Mouse (Mus musculus) thymus, adult 2 months (tissue): ENCODE measurements around the gene Slc31a1. TPM values are rescaled to one million over a fixed set of nuclear protein-coding genes. Genes with fewer than 3 reads are reported as not detected.

ENCODE experiments used
- DNase-seq: peaks from one replicate; pipeline ENCODE4 v3.0.0; 2021
- H3K27ac ChIP-seq: fragments of 200-500 bp; 2 replicates; pipeline ENCODE4 v1.5.1; 2012; ENCODE audit warnings: low read length, control low read depth; ENCODE audit not compliant: control insufficient read depth, insufficient read depth
- H3K27me3 ChIP-seq: fragments of 200-500 bp; 2 replicates; pipeline ENCODE4 v1.6.1; 2012; ENCODE audit warnings: mild to moderate bottlenecking, low read length, moderate library complexity, mixed read lengths; ENCODE audit not compliant: control insufficient read depth, insufficient read depth
- H3K36me3 ChIP-seq: fragments of 200-500 bp; 2 replicates; pipeline ENCODE4 v1.6.1; 2012; ENCODE audit warnings: mild to moderate bottlenecking, low read length, moderate library complexity; ENCODE audit not compliant: control insufficient read depth, insufficient read depth
- H3K4me1 ChIP-seq: fragments of 200-500 bp; replicated peaks from 2 replicates; pipeline ENCODE4 v1.6.1; 2012; ENCODE audit warnings: low read length; ENCODE audit not compliant: control insufficient read depth, insufficient read depth
- H3K4me3 ChIP-seq: fragments of 200-500 bp; 2 replicates; pipeline ENCODE4 v1.5.1; 2012; ENCODE audit warnings: mild to moderate bottlenecking, low read length, control low read depth, moderate library complexity; ENCODE audit not compliant: control insufficient read depth, insufficient read depth
- CTCF ChIP-seq: fragments of 200-500 bp; IDR thresholded peaks from 2 replicates; pipeline ENCODE4 v1.5.1; 2012; ENCODE audit warnings: mild to moderate bottlenecking, control low read depth, low read length, moderate library complexity, borderline replicate concordance; ENCODE audit not compliant: control insufficient read depth, poor library complexity, insufficient read depth; ENCODE audit errors: extremely low read depth
- POLR2A ChIP-seq: fragments of 200-500 bp; IDR thresholded peaks from 2 replicates; pipeline ENCODE4 v1.6.1; 2012; ENCODE audit warnings: mild to moderate bottlenecking, low read length, control low read depth, moderate library complexity; ENCODE audit not compliant: control insufficient read depth, poor library complexity, insufficient read depth; ENCODE audit errors: extremely low read depth
- whole genome bisulfite sequencing: fragments of 180-500 bp; shearing (Covaris S2); methylation state at CpG from one replicate; pipeline ENCODE4 v1.1.7; 2018; 5-methylcytosine and 5-hydroxymethylcytosine counted together
- polyA plus RNA-seq: library from polyadenylated mRNA; depleted of rRNA; stranded (reverse); fragments of >200 nt; gene quantifications from 2 replicates; pipeline ENCODE4 v1.2.3, GENCODE M21; 2012

The Slc31a1 gene
- polyA plus RNA-seq, 1 experiment, result 10.5 TPM

GRCm38 (mm10) chr4:62361571-62361970 is 1.0 kb downstream of the Slc31a1 start:
- no peak for DNase-seq
- Histone ChIP-seq H3K36me3 (no peaks in the 10 kb centered on the region), H3K4me3 (no peak overlapping the region), H3K4me1 (peaks cover 3% of the 10 kb centered on the region; the same call in 1 of the 2 replicates), H3K27ac (no peak overlapping the region), H3K27me3 (no peaks in the 10 kb centered on the region)
- TF ChIP-seq CTCF (no peak), POLR2A (no peak)
- 41% methylated on average over 6 of the region's 6 CpGs for WGBS

GRCm38 (mm10) chr4:62361997-62362396 is 1.5 kb downstream of the Slc31a1 start:
- TF ChIP-seq CTCF, result no peak
- no peak for TF ChIP-seq POLR2A
- DNase-seq, result no peak
- Histone ChIP-seq H3K36me3 (no peaks in the 10 kb centered on the region), H3K4me1 (peaks cover 3% of the 10 kb centered on the region; the same call in 1 of the 2 replicates), H3K27ac (no peak overlapping the region), H3K27me3 (no peaks in the 10 kb centered on the region), H3K4me3 (no peak overlapping the region)
- WGBS, result 93% methylated on average over 1 of the region's 1 CpGs

GRCm38 (mm10) chr4:62362437-62362836 is 1.9 kb downstream of the Slc31a1 start:
- no peak for TF ChIP-seq POLR2A
- no peak for TF ChIP-seq CTCF
- Histone ChIP-seq H3K27me3 (no peaks in the 10 kb centered on the region), H3K4me3 (no peak overlapping the region), H3K4me1 (peaks cover 3% of the 10 kb centered on the region; the same call in 1 of the 2 replicates), H3K27ac (no peak overlapping the region), H3K36me3 (no peaks in the 10 kb centered on the region)
- 32% methylated on average over 2 of the region's 2 CpGs for WGBS
- no peak for DNase-seq

GRCm38 (mm10) chr4:62364299-62364698 is 3.8 kb downstream of the Slc31a1 start:
- no peak overlapping the region for H3K27ac ChIP-seq
- H3K36me3 ChIP-seq, result no peaks in the 10 kb centered on the region
- H3K27me3 ChIP-seq, result no peaks in the 10 kb centered on the region
- WGBS, result 95% methylated on average over 8 of the region's 8 CpGs
- no peak overlapping the region for H3K4me3 ChIP-seq
- H3K4me1 ChIP-seq, result peaks cover 7% of the 10 kb centered on the region; the same call in 1 of the 2 replicates
- no peak for DNase-seq
- TF ChIP-seq POLR2A (no peak), CTCF (no peak)

GRCm38 (mm10) chr4:62366291-62366690 is 5.8 kb downstream of the Slc31a1 start:
- 91% methylated on average over 4 of the region's 4 CpGs for WGBS
- Histone ChIP-seq H3K27me3 (no peaks in the 10 kb centered on the region), H3K27ac (no peak overlapping the region), H3K4me1 (peaks cover 4% of the 10 kb centered on the region; the same call in 1 of the 2 replicates), H3K4me3 (no peak overlapping the region), H3K36me3 (no peaks in the 10 kb centered on the region)
- DNase-seq, result no peak
- TF ChIP-seq CTCF (no peak), POLR2A (no peak)

DNA sequence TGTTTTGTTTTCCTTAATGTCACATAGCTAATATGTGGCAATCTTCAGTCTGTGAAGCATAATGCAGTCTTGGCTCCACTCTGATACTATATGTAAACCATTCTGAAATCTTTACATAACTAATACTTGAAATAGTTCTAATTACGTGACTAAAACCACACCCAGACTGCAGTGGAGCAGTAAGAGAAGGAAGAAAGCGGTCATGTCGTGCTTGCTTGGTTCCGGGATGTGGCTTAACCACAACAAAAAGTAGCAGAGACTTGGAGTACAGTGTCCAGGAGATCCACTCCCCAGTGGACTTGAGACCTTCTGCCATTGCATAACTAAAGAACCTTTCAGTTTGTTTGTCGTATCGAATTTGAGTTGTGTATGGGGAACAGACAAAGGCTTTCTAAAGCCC is 7.1 kb downstream of the Slc31a1 start:
- no peak overlapping the region for H3K4me3 ChIP-seq
- no peak overlapping the region for H3K27ac ChIP-seq
- DNase-seq, result no peak
- no peaks in the 10 kb centered on the region for H3K27me3 ChIP-seq
- 0 out of 2 replicates have a peak, but pooled peaks cover 4% of the 10 kb centered on the region for H3K4me1 ChIP-seq
- 48% methylated on average over 6 of the region's 6 CpGs for WGBS
- H3K36me3 ChIP-seq, result no peaks in the 10 kb centered on the region
- TF ChIP-seq CTCF, result no peak
- TF ChIP-seq POLR2A, result no peak

DNA sequence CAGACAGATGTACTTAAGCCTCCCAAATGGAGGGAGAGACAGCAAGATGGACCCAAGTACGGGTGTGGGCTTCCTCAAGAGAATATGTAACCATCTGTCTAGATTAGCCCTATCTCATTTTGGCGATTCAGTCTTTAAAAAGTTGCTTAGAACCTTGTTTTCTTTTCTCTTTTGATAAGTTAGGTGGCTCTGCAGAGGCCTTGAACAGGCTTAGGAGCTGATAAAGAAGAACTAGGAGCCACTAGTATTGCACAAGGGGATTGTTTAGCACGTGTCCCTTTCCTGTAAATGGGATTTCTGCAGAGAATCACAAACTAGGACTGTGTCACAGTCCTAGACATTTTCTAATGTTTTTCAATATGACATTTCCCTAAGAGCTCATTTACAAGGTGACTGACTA is 8.6 kb downstream of the Slc31a1 start:
- H3K27me3 ChIP-seq, result no peaks in the 10 kb centered on the region
- no peaks in the 10 kb centered on the region for H3K36me3 ChIP-seq
- WGBS, result 90% methylated on average over 3 of the region's 3 CpGs
- TF ChIP-seq POLR2A (no peak), CTCF (no peak)
- H3K4me1 ChIP-seq, result 0 out of 2 replicates have a peak, but pooled peaks cover 4% of the 10 kb centered on the region
- no peak for DNase-seq
- H3K4me3 ChIP-seq, result no peak overlapping the region
- H3K27ac ChIP-seq, result no peak overlapping the region
